Mouse (Mus musculus) spleen, postnatal 4 days (tissue): ENCODE results near the gene Sh3bp5.
A peak's percentile ranks its signal among the peaks of the same experiment; 100 is the strongest.

Source experiments
- DNase-seq, 2 experiments: peaks; one replicate each; pipeline ENCODE4 v3.0.0; 2022; ENCODE audit warnings: low spot score in 2 of 2

Sh3bp5 gene

GRCm38 (mm10) chr14:31345367-31345766 lies 90.5 kb downstream of the Sh3bp5 start:
- DNase-seq, result no peak

DNA sequence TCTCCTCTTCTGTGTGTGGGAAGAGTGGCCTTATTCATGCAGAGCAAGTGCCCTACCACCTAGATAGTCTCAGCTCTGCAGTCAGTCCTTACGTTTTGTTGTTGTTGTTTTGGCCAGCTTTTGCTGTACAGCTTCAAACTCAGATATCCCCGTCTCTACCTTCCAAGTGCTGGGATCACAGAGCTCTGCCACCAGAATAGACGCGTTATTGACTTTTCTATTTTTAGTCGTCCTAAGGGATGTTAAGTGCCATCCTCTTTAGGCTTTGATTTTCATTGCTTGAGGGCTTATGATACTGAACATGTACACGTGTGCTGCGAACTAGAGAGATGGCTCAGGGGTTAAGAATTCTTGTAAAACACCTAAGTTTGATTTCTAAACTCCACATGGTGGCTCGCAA lies 92.6 kb downstream of the Sh3bp5 start:
- no peak for DNase-seq

GRCm38 (mm10) chr14:31337947-31338346 lies 97.9 kb downstream of the Sh3bp5 start:
- DNase-seq, result no peak

DNA sequence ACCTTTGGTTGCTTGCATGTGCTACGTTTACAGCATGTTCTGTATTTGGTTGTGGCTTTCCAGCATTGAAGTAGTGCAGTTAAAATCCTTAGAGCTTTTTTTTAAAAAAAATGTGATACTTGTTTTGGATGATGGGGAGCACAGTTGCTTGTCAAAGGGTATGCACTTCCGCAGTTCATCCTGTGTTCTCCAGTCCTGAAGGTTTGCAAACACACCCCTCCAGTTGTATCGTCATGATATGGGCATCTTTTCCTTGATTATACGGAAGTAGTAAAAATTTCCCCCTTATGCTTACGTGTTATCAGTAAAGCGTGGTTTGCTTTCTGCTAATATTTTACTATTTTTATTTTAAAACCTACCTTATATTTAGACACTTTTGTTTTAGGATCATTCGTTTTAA lies 98.5 kb downstream of the Sh3bp5 start:
- no peak for DNase-seq

DNA sequence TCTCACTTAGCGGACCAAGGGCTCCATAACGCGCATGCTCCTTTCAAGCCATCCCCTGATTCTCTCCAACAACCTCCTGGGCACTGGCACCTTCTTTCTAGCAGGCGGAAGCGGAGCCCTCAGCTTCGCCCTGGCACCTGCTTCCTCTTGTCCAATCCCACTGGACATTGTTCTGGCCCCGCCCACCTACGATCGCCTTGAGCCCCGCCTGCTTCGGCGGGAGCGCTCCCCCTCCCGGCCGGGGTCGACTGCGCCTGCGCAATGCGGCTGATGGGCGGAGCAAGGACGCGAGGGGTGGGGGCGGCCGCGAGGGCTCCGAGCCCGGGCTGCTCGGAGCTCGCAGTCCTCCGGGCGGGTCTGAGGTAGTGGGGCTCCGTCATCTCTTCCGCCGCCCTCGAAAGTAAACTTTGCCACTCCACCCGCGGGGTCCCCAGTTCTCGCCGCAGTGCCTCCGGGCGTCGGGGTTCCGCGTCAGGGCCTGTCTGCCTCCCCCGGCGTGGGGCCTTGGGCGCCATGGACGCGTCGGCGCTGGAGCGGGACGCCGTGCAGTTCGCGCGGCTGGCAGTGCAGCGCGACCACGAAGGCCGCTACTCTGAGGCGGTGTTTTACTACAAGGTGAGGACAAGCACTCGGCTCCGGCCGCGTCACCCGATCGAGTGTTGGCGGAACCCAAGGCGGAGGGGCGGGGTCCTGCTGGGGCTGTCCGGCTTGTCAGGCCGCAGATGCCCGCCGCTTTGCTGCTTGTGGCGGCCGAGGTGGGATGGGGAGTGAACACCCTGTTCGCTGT lies 99.3 kb downstream of the Sh3bp5 start, which contains the start of gene Capn7:
Gene Capn7 (plus strand): TSS at position 270 of the 787 bp plus-strand sequence.
- DNase-seq, result peak; percentile 99 to 100

DNA sequence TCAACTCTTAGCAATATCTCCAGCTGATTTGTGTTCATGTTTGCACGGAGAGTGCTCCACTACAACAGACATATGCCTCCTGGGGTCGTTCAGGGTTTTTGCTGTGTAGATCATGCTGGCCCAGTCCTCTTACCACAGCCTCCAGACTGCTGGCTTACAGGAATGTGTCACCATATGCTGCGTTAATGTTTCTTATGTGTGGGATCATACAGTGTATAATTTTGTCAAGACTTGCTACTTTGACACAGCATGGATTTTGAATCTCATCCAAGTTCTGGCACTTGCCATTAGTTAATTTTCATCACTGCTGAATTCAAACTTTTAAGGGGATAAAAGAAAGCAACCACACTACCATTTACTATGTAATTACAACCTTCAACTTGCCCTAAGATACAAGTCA lies 100.1 kb downstream of the Sh3bp5 start:
- no peak for DNase-seq

- peak in 1 of 2 experiments; percentile 51 for DNase-seq
Observed at GRCm38 (mm10) chr14:31330957-31331356, 104.9 kb downstream of the Sh3bp5 start.

DNA sequence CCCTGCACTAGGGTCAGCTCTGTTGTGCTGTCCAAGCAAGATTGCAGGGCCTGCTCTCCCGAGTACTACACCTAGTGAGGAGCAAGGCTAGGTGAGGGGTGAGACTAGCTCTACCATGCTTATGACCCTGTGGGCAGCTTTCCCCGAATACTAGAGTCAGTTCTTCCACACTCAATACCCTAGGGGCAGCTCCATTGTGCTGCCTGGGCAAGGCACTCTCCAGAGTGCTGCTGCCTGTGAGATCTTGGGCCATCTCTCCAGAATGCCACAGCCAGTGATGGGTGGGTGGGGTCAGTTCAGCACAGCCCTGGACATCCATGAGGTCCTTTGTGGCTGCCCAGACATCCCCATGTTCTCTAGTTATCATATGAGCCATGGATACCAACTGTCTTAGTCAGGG lies 106.1 kb downstream of the Sh3bp5 start:
- peak in 1 of 2 experiments; percentile 52 for DNase-seq

DNA sequence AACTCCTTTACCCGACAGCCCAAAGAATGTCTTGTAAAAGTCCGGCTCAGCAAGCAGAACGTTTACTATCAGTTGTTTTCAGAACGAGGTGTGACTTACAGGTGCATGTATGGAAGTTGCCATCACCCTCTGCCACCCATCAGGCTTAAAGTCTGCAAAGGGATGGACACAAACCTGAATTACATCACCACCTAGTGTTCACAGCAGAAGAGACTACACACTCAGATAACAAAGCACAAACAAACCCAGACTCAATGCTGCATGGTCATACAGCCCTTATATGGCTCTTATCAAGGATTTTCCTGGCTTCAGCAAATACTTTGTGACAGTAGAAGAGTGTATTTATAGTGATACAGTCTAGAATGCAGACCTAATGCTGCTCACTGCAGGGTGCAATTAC lies 108.2 kb downstream of the Sh3bp5 start:
- peak in 1 of 2 experiments; percentile 10 for DNase-seq

- DNase-seq, result no peak
Observed at GRCm38 (mm10) chr14:31327196-31327595, 108.7 kb downstream of the Sh3bp5 start.

DNA sequence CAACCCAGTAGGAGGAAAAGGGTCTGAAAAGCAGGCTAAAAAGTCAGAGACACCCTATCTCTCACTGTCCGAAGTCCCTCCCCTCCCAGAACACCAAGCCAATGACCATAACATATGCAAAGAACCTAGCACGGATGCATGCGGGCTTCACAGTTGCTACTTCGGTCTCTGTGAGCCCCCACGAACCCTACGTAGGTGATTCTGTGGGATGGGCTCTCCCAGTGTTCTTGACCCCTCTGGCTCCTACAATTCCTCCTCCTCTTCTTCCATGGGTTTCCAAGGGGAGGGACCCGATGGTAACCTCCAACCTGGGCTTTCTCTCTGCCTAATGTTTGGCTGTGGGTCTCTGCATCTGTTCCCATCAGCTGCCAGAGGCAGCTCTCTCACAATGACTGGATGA lies 109.1 kb downstream of the Sh3bp5 start:
- peak; percentile 10 to 58 for DNase-seq

DNA sequence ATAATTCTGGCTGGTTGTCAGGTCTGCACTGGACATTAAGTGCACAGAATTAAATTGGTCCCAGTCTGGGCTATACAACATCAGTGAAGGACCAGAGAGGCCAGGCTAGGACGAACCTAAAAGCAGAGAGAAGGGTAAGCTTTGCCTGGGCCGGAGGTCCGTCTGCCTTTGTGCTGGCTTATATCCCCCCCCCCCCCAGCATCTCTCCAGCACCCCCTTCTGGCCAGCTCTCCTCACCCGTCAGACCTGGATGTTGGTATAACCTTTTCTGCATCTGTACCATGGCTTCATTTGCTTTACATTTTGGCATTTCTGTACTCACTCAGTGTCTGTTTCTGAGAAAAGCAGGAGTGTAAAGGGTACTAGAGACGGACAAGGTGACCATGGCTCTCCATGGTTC lies 110.3 kb downstream of the Sh3bp5 start:
- DNase-seq, result peak; percentile 13 to 63

- DNase-seq, result peak; percentile 29 to 75
Observed at GRCm38 (mm10) chr14:31324851-31325250, 111.0 kb downstream of the Sh3bp5 start.

DNA sequence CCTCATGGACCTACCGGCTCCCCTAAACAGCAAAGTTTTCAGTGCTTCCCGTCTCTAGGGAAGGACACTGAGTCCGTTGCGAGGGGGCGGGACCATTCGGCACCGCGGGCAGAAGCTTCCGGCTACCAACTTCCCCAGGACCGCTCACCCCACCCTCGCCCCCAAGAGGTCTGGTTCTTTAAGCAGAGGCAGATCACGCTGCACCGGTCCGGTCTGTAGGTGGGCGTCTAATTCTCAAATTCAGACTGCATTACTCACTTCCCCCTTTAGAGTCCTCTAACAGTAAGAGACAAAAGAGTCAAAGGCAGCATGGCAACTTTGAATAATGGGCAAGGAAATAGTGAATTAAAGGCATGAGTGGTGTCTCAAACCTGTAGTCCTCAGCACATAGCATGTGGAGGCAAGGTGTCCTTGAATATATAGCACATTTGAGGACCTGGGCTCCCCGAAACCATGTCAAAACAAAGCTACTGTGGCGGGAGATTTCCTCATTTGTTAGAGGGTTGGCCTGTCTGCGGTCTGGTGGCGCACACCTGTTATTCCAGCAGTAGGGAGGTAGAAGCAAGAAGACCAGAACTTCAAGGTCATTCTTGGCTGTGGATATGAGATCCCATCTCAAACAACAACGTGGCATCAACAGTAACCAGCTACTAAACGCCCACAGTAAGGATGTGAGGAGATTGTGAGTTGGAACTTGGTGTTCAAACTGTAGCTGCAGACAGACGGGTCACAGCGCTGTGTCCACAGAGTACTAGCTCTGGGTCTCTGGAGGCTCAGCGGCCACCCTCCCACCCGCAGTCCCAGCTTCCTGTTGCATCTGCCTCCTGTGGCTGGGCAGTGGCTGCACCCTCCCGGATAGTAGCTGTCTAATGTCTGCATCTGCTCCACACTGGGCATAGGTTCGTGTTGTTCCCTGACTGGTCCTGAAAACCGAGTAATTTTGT lies 111.8 kb downstream of the Sh3bp5 start, which contains the start of gene Dnah1:
Gene Dnah1 (minus strand): TSS at position 48 of the 944 bp plus-strand sequence.
- peak; percentile 69 to 84 for DNase-seq

- peak in 1 of 2 experiments; percentile 49 for DNase-seq
Observed at GRCm38 (mm10) chr14:31323189-31323588, 112.7 kb downstream of the Sh3bp5 start.

GRCm38 (mm10) chr14:31322191-31322590 lies 113.7 kb downstream of the Sh3bp5 start:
- DNase-seq, result peak in 1 of 2 experiments; percentile 46

- no peak for DNase-seq
Observed at GRCm38 (mm10) chr14:31321181-31321580, 114.7 kb downstream of the Sh3bp5 start.

DNA sequence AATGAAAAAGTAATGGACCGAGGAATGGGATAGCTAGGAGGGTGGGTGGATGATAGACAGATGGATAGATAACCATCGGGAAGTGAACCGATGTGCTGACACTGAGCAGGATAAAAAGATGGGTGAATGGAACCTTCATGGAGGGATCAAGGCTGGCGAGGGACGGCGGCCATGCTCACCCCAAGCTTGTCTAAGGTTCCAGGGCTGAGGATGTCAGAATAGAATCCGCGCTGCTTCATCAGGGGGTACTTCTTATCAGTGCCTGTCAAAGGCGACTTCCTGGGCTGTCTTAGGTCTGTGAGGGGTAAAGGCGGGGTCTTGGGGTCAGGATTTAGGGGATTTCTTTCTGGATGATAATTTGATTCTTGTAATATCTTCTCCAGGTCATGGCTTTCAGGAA lies 116.3 kb downstream of the Sh3bp5 start:
- no peak for DNase-seq

- no peak for DNase-seq
Observed at GRCm38 (mm10) chr14:31317754-31318153, 118.1 kb downstream of the Sh3bp5 start.

DNA sequence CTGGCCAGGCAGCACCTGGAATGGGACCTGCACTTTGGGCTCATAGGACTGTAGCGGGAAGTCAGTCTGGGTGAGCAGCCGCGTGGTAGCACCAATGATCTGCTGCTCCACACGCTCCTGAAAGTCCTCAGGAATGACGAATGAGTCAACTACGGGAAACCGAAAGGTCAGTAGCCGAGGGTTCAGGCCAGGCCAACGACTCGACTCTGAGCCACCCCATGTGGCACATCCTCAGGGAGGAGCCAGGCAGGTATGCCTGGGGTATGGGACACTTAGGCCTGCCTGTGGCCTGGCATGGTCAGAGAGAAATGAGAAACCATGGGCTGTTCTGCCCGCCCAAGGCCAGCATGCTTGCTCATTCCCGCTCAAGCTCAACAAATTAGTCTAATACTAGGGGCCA lies 119.3 kb downstream of the Sh3bp5 start:
- DNase-seq, result no peak

DNA sequence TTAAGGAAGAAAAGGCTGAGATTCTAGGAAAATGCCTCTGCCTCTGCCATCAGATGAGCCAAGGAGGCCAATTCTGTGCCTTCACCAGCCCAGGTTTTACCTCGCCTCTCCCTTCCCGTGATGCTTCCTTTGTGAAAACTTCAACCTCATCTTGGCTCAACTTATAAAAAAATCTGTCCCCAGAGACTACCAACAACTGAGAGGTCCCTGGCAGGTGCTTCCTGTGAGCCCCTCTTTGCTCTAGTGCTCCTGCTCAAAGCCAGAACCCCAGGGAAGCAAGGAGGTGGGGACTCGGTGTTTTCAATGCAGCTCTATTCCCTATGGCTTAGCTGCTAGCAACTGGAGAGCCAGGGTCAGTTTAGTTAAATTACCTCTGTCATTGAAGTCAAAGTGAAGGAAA lies 122.7 kb downstream of the Sh3bp5 start:
- DNase-seq, result no peak
